Mouse (Mus musculus) ES-Bruce4 (cell line): ENCODE results near the gene U2af2.

Experiments used
- CTCF ChIP-seq: IDR thresholded peaks from one replicate; pipeline ENCODE4 v1.8.1; 2011; ENCODE audit warnings: low read depth, low read length
- EP300 ChIP-seq: IDR thresholded peaks from 2 replicates; pipeline ENCODE4 v1.6.1; 2011; ENCODE audit warnings: low read depth, low read length; ENCODE audit not compliant: insufficient read depth
- POLR2A ChIP-seq: IDR thresholded peaks from one replicate; pipeline ENCODE4 v1.8.1; 2011; ENCODE audit warnings: low read length; ENCODE audit not compliant: insufficient read depth

DNA sequence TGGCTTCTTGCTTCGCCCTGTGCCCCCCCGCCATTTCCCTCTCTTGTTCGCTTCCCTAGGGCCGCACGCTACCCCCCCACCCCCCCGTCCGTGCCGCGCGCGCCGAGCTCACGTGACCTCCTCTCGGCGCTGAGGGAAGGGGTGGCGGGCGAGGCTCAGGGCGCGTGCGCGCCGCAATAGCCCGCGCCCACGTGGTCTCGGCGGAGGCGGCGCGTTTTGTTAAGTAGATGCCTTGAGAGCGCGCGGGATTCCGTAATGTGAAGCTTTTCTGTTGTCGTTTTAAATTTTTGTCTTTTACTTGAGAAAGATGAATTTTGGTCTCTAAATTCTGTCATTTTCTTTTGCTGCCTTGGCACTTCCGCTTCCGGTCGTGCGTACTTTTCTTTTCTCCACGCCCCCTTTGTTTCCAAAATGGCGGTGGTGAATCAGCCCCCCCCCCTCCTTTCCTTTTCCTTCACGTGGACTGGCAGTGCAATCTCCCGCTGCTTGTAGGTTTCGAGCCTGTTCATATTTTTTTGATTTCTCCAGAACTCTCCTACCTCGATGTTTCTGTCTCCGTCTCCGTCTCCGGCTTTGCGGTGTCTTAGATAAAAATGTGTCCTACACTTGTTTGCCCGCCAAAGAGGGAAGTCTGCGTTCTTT is 538 bp downstream of the U2af2 start:
- TF ChIP-seq POLR2A (no peak), CTCF (no peak), EP300 (no peak)
